Mouse (Mus musculus) CH12.LX (cell line): ENCODE data around the gene Fap.

Experiments used
- CHD1 ChIP-seq: IDR thresholded peaks from 2 replicates; pipeline ENCODE4 v1.6.1; 2012; ENCODE audit warnings: low read depth, low read length, improper control_type of control experiment, inconsistent platforms
- CTCF ChIP-seq, 2 experiments: IDR thresholded peaks in 1 of 2; conservative IDR thresholded peaks in 1 of 2; 2 replicates each; pipeline ENCODE4 v1.5.1; 2011 to 2012; ENCODE audit warnings: low read depth in 2 of 2, low read length in 2 of 2, improper control_type of control experiment in 1 of 2, inconsistent platforms in 1 of 2, mild to moderate bottlenecking in 1 of 2, moderate library complexity in 1 of 2
- E2F4 ChIP-seq: IDR thresholded peaks from 2 replicates; pipeline ENCODE4 v1.6.1; 2011; ENCODE audit warnings: low read depth, low read length, improper control_type of control experiment; ENCODE audit not compliant: insufficient replicate concordance
- EP300 ChIP-seq: IDR thresholded peaks from 2 replicates; pipeline ENCODE4 v1.6.1; 2011; ENCODE audit warnings: low read length, improper control_type of control experiment
- GABPA ChIP-seq: IDR thresholded peaks from 2 replicates; pipeline ENCODE4 v1.6.1; 2012; ENCODE audit warnings: low read depth, low read length, improper control_type of control experiment, inconsistent platforms; ENCODE audit not compliant: insufficient replicate concordance
- JUND ChIP-seq: conservative IDR thresholded peaks from 2 replicates; pipeline ENCODE4 v1.6.1; 2011; ENCODE audit warnings: low read depth, low read length, improper control_type of control experiment
- MAX ChIP-seq: IDR thresholded peaks from 2 replicates; pipeline ENCODE4 v1.6.1; 2011; ENCODE audit warnings: low read length, improper control_type of control experiment
- NRF1 ChIP-seq: IDR thresholded peaks from 2 replicates; pipeline ENCODE4 v1.6.1; 2014; ENCODE audit warnings: low read depth, mild to moderate bottlenecking, inconsistent platforms, low read length, improper control_type of control experiment, moderate library complexity
- POLR2A ChIP-seq: IDR thresholded peaks from 2 replicates; pipeline ENCODE4 v1.6.1; 2011; ENCODE audit warnings: low read depth, mild to moderate bottlenecking, improper control_type of control experiment, low read length
- TBP ChIP-seq: conservative IDR thresholded peaks from 2 replicates; pipeline ENCODE4 v1.6.1; 2011; ENCODE audit warnings: low read depth, low read length, improper control_type of control experiment
- UBTF ChIP-seq: IDR thresholded peaks from 2 replicates; pipeline ENCODE4 v1.6.1; 2012; ENCODE audit warnings: low read depth, mild to moderate bottlenecking, inconsistent platforms, low read length, improper control_type of control experiment, moderate library complexity

- TF ChIP-seq CTCF (conservative IDR thresholded peaks at IDR 0.05 in 1 of 2, IDR thresholded peaks at IDR 0.05 in 1 of 2; ENCODE audit: low read depth in 2 of 2, low read length in 2 of 2) = no peak
- TF ChIP-seq NRF1 = no peak
- TF ChIP-seq MAX = no peak
- no peak for TF ChIP-seq GABPA
- no peak for TF ChIP-seq POLR2A
- no peak for TF ChIP-seq CHD1
- no peak for TF ChIP-seq EP300
- no peak for TF ChIP-seq UBTF
- no peak for TF ChIP-seq E2F4
- no peak for TF ChIP-seq TBP
- TF ChIP-seq JUND = no peak
Measured at GRCm38 (mm10) chr2:62562661-62563485, 11.0 kb downstream of the Fap start.
